Mouse (Mus musculus): Measurements from ENCODE around the gene Dok7. TPM values are rescaled to one million over a fixed set of nuclear protein-coding genes. Genes with fewer than 3 reads are reported as not detected.

Gene Dok7
- polyA plus RNA-seq, 1 experiment from 2014 or later = 7.0 TPM

- H3K4me1 ChIP-seq (replicated peaks) = peaks cover 10% of the 10 kb centered on the region
Measured at GRCm38 (mm10) chr5:35116002-35116401, 59.4 kb downstream of the Dok7 start.

GRCm38 (mm10) chr5:35117633-35118032 lies 61.1 kb downstream of the Dok7 start:
- no peak for ATAC-seq (ENCODE audit: insufficient number of reproducible peaks, low FRiP score)
- Histone ChIP-seq H3K27me3 (replicated peaks) (no peaks in the 10 kb centered on the region), H3K4me3 (no peak overlapping the region), H3K36me3 (no peaks in the 10 kb centered on the region), H3K4me2 (no peak overlapping the region), H3K27ac (ENCODE audit: poor library complexity, severe bottlenecking) (no peak overlapping the region), H3K9me3 (replicated peaks) (no peaks in the 10 kb centered on the region), H3K9ac (no peak overlapping the region), H3K4me1 (replicated peaks) (peaks cover 10% of the 10 kb centered on the region)
- WGBS = 33% methylated on average over 3 of the region's 3 CpGs

More at GRCm38 (mm10) chr5:35116002-35116401, 59.4 kb downstream of the Dok7 start:
- no peak overlapping the region for H3K9ac ChIP-seq
- no peaks in the 10 kb centered on the region for H3K9me3 ChIP-seq (replicated peaks)
- no peak overlapping the region for H3K4me2 ChIP-seq
- no peaks in the 10 kb centered on the region for H3K36me3 ChIP-seq
- H3K27me3 ChIP-seq (replicated peaks) = no peaks in the 10 kb centered on the region
- 74% methylated on average over 3 of the region's 3 CpGs for WGBS
- H3K27ac ChIP-seq (ENCODE audit: poor library complexity, severe bottlenecking) = no peak overlapping the region
- no peak for ATAC-seq (ENCODE audit: insufficient number of reproducible peaks, low FRiP score)
- no peak overlapping the region for H3K4me3 ChIP-seq

- Histone ChIP-seq H3K9me3 (replicated peaks) (no peaks in the 10 kb centered on the region), H3K27me3 (replicated peaks) (no peaks in the 10 kb centered on the region), H3K27ac (ENCODE audit: poor library complexity, severe bottlenecking) (no peak overlapping the region), H3K4me3 (no peak overlapping the region), H3K4me2 (no peak overlapping the region), H3K36me3 (no peaks in the 10 kb centered on the region), H3K9ac (no peak overlapping the region), H3K4me1 (replicated peaks) (peaks cover 10% of the 10 kb centered on the region)
- WGBS = 83% methylated on average over 2 of the region's 2 CpGs
- ATAC-seq (ENCODE audit: insufficient number of reproducible peaks, low FRiP score) = no peak
Measured at GRCm38 (mm10) chr5:35118418-35118817, 61.9 kb downstream of the Dok7 start.

GRCm38 (mm10) chr5:35120024-35120423 lies 63.5 kb downstream of the Dok7 start:
- no peaks in the 10 kb centered on the region for H3K27me3 ChIP-seq (replicated peaks)
- no peak overlapping the region for H3K27ac ChIP-seq (ENCODE audit: poor library complexity, severe bottlenecking)
- no peak overlapping the region for H3K4me3 ChIP-seq
- peaks cover 10% of the 10 kb centered on the region for H3K4me1 ChIP-seq (replicated peaks)
- H3K36me3 ChIP-seq = no peaks in the 10 kb centered on the region
- no peaks in the 10 kb centered on the region for H3K9me3 ChIP-seq (replicated peaks)
- no peak for ATAC-seq (ENCODE audit: insufficient number of reproducible peaks, low FRiP score)
- 80% methylated on average over 8 of the region's 8 CpGs for WGBS
- no peak overlapping the region for H3K4me2 ChIP-seq
- H3K9ac ChIP-seq = no peak overlapping the region

- no peak overlapping the region for H3K27ac ChIP-seq (ENCODE audit: poor library complexity, severe bottlenecking)
- no peaks in the 10 kb centered on the region; the same call in 1 of the 2 replicates for H3K27me3 ChIP-seq (replicated peaks)
- H3K4me3 ChIP-seq = no peak overlapping the region
- H3K4me1 ChIP-seq (replicated peaks) = 0 out of 2 replicates have a peak, but pooled peaks cover 4% of the 10 kb centered on the region
- no peak overlapping the region for H3K4me2 ChIP-seq
- H3K9me3 ChIP-seq (replicated peaks) = peaks cover 6% of the 10 kb centered on the region; the same call in 1 of the 2 replicates
- ATAC-seq (ENCODE audit: insufficient number of reproducible peaks, low FRiP score) = no peak
- no peaks in the 10 kb centered on the region for H3K36me3 ChIP-seq
- no peak overlapping the region for H3K9ac ChIP-seq
- 88% methylated on average over 16 of the region's 16 CpGs for WGBS
Measured at GRCm38 (mm10) chr5:35129208-35129607, 72.6 kb downstream of the Dok7 start.

GRCm38 (mm10) chr5:35129767-35130191 lies 73.2 kb downstream of the Dok7 start:
- Histone ChIP-seq H3K4me2 (no peak overlapping the region), H3K9ac (no peak overlapping the region), H3K9me3 (replicated peaks) (peaks cover 6% of the 10 kb centered on the region; the same call in 1 of the 2 replicates), H3K27ac (ENCODE audit: poor library complexity, severe bottlenecking) (no peak overlapping the region), H3K36me3 (no peaks in the 10 kb centered on the region), H3K4me1 (replicated peaks) (0 out of 2 replicates have a peak, but pooled peaks cover 4% of the 10 kb centered on the region), H3K27me3 (replicated peaks) (no peaks in the 10 kb centered on the region; the same call in 1 of the 2 replicates), H3K4me3 (no peak overlapping the region)
- 88% methylated on average over 7 of the region's 7 CpGs for WGBS
- no peak for ATAC-seq (ENCODE audit: insufficient number of reproducible peaks, low FRiP score)

GRCm38 (mm10) chr5:35131237-35131636 lies 74.7 kb downstream of the Dok7 start:
- Histone ChIP-seq H3K27ac (ENCODE audit: poor library complexity, severe bottlenecking) (no peak overlapping the region), H3K27me3 (replicated peaks) (no peaks in the 10 kb centered on the region; the same call in 1 of the 2 replicates), H3K36me3 (no peaks in the 10 kb centered on the region), H3K4me2 (no peak overlapping the region), H3K4me3 (no peak overlapping the region), H3K9me3 (replicated peaks) (peaks cover 6% of the 10 kb centered on the region; the same call in 1 of the 2 replicates), H3K4me1 (replicated peaks) (0 out of 2 replicates have a peak, but pooled peaks cover 4% of the 10 kb centered on the region), H3K9ac (no peak overlapping the region)
- 19% methylated on average over 1 of the region's 1 CpGs for WGBS
- ATAC-seq (ENCODE audit: insufficient number of reproducible peaks, low FRiP score) = no peak

- no peak overlapping the region for H3K9ac ChIP-seq
- H3K4me1 ChIP-seq (replicated peaks) = 0 out of 2 replicates have a peak, but pooled peaks cover 4% of the 10 kb centered on the region
- no peaks in the 10 kb centered on the region; the same call in 1 of the 2 replicates for H3K27me3 ChIP-seq (replicated peaks)
- no peaks in the 10 kb centered on the region for H3K36me3 ChIP-seq
- 8% methylated on average over 7 of the region's 7 CpGs for WGBS
- H3K9me3 ChIP-seq (replicated peaks) = peaks cover 6% of the 10 kb centered on the region; the same call in 1 of the 2 replicates
- no peak overlapping the region for H3K27ac ChIP-seq (ENCODE audit: poor library complexity, severe bottlenecking)
- no peak overlapping the region for H3K4me3 ChIP-seq
- no peak; the same call in 1 of the 2 replicates for ATAC-seq (ENCODE audit: insufficient number of reproducible peaks, low FRiP score)
- no peak overlapping the region for H3K4me2 ChIP-seq
Measured at GRCm38 (mm10) chr5:35131773-35132172, 75.2 kb downstream of the Dok7 start.

GRCm38 (mm10) chr5:35132278-35132980 lies 75.9 kb downstream of the Dok7 start:
- Histone ChIP-seq H3K27ac (ENCODE audit: poor library complexity, severe bottlenecking) (no peak overlapping the region), H3K36me3 (no peaks in the 10 kb centered on the region), H3K4me1 (replicated peaks) (peaks cover 4% of the 10 kb centered on the region; the same call in 1 of the 2 replicates), H3K9me3 (replicated peaks) (peaks cover 6% of the 10 kb centered on the region; the same call in 1 of the 2 replicates), H3K4me3 (no peak overlapping the region), H3K27me3 (replicated peaks) (no peaks in the 10 kb centered on the region), H3K9ac (no peak overlapping the region), H3K4me2 (no peak overlapping the region)
- no peak for ATAC-seq (ENCODE audit: insufficient number of reproducible peaks, low FRiP score)
- 89% methylated on average over 9 of the region's 9 CpGs for WGBS

GRCm38 (mm10) chr5:35133468-35133867 lies 76.9 kb downstream of the Dok7 start:
- no peak overlapping the region for H3K4me3 ChIP-seq
- no peaks in the 10 kb centered on the region for H3K36me3 ChIP-seq
- no peaks in the 10 kb centered on the region for H3K27me3 ChIP-seq (replicated peaks)
- no peak overlapping the region for H3K27ac ChIP-seq (ENCODE audit: poor library complexity, severe bottlenecking)
- H3K9me3 ChIP-seq (replicated peaks) = peaks cover 6% of the 10 kb centered on the region; the same call in 1 of the 2 replicates
- H3K9ac ChIP-seq = no peak overlapping the region
- H3K4me1 ChIP-seq (replicated peaks) = peaks cover 14% of the 10 kb centered on the region
- H3K4me2 ChIP-seq = no peak overlapping the region
- 86% methylated on average over 4 of the region's 4 CpGs for WGBS
- no peak for ATAC-seq (ENCODE audit: insufficient number of reproducible peaks, low FRiP score)

GRCm38 (mm10) chr5:35134286-35134685 lies 77.7 kb downstream of the Dok7 start:
- Histone ChIP-seq H3K27ac (ENCODE audit: poor library complexity, severe bottlenecking) (no peak overlapping the region), H3K9me3 (replicated peaks) (peaks cover 6% of the 10 kb centered on the region; the same call in 1 of the 2 replicates), H3K4me3 (no peak overlapping the region), H3K4me1 (replicated peaks) (peaks cover 22% of the 10 kb centered on the region), H3K36me3 (no peaks in the 10 kb centered on the region), H3K27me3 (replicated peaks) (no peaks in the 10 kb centered on the region), H3K9ac (no peak overlapping the region), H3K4me2 (no peak overlapping the region)
- 68% methylated on average over 3 of the region's 3 CpGs for WGBS
- no peak for ATAC-seq (ENCODE audit: insufficient number of reproducible peaks, low FRiP score)

All from heart, embryonic 12.5 days (tissue).